Mouse (Mus musculus): ENCODE results near the gene Dnase1l3. TPM values are rescaled to one million over a fixed set of nuclear protein-coding genes. Genes with fewer than 3 reads are reported as not detected.

Gene Dnase1l3
- polyA plus RNA-seq, 1 experiment from 2014 or later = 0.08 TPM

DNA sequence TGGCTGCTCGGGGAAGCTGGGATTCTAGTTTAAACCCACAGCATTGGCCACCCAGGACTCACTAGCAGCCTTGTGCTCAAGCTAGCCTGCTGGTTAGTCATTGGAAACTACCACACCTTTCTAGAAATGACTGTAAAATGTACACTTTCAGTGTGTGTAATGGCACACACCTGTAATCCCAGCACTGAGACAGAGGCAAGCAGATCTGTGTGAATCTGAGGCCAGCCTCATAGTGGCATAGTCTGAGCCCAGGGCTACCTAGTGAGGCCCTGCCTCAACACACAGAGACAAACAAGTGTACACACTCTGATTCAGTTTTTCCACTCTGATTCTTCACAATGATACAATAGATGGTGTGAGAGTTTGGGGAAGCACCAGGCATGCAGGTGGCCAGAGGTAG is 5.0 kb downstream of the Dnase1l3 start:
- Histone ChIP-seq H3K4me2 (ENCODE audit: low read depth, low read length) (no peak overlapping the region), H3K36me3 (replicated peaks; ENCODE audit: control insufficient read depth, insufficient read depth, low read depth, low read length) (no peaks in the 10 kb centered on the region), H3K27ac (replicated peaks; ENCODE audit: low read depth, low read length) (no peak overlapping the region), H3K27me3 (ENCODE audit: control insufficient read depth, insufficient read depth, low read length) (no peaks in the 10 kb centered on the region), H3K9me3 (replicated peaks; ENCODE audit: control insufficient read depth, low read length) (no peaks in the 10 kb centered on the region), H3K4me1 (ENCODE audit: control insufficient read depth, insufficient read depth, low read length) (no peaks in the 10 kb centered on the region), H3K9ac (replicated peaks; ENCODE audit: low read length) (no peak overlapping the region), H3K4me3 (ENCODE audit: low read depth, low read length) (no peak overlapping the region)
- DNase-seq (ENCODE audit: low spot score) = no peak
- ATAC-seq (replicated peaks; ENCODE audit: insufficient number of reproducible peaks, low FRiP score, low TSS enrichment, low read depth) = no peak
- WGBS = 71% methylated on average over 1 of the region's 1 CpGs

DNA sequence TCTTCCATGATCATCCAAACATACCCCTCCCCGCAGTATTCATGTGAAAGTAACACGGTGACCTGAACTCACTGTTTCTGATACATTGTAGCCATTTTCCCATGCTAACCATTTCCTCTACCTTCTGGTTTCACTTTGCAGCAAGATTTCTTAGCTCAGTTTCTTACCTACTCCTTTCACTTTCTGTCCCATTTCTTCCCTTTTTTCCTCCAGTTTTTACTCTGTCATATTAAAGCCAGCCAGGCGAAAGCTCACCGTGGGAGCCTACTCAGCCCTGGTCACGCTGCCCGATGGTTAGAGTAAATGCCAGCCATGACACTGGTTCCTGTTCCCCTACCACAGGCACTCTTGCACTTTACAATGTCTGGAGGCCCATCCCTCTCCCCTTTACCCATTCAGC is 7.5 kb downstream of the Dnase1l3 start:
- Histone ChIP-seq H3K27me3 (ENCODE audit: control insufficient read depth, insufficient read depth, low read length) (no peaks in the 10 kb centered on the region), H3K9me3 (replicated peaks; ENCODE audit: control insufficient read depth, low read length) (no peaks in the 10 kb centered on the region), H3K9ac (replicated peaks; ENCODE audit: low read length) (no peak overlapping the region), H3K4me2 (ENCODE audit: low read depth, low read length) (no peak overlapping the region), H3K36me3 (replicated peaks; ENCODE audit: control insufficient read depth, insufficient read depth, low read depth, low read length) (no peaks in the 10 kb centered on the region), H3K4me3 (ENCODE audit: low read depth, low read length) (no peak overlapping the region), H3K27ac (replicated peaks; ENCODE audit: low read depth, low read length) (no peak overlapping the region), H3K4me1 (ENCODE audit: control insufficient read depth, insufficient read depth, low read length) (no peaks in the 10 kb centered on the region)
- DNase-seq (ENCODE audit: low spot score) (no peak), ATAC-seq (replicated peaks; ENCODE audit: insufficient number of reproducible peaks, low FRiP score, low TSS enrichment, low read depth) (no peak)
- 94% methylated on average over 6 of the region's 6 CpGs for WGBS

DNA sequence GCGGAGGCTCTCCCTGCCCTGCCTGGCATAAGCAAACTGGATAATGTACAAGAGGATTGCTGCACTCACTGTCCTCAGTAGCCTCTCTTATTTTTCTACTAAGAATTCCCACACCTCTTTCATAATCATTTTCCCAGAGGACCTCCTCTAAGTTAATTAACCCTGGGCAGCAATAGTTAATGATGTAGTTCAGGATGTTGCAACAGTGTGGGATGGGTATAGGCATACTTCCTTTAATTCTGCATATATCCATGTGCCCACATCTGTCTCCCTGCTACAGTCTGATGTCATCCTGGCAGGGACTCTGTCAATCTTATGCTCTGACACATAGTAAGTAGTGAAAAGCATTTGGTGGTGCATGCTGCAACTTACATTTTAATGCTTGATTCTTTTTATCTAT is 13.1 kb downstream of the Dnase1l3 start:
- no peak overlapping the region for H3K9ac ChIP-seq (replicated peaks; ENCODE audit: low read length)
- no peak for DNase-seq (ENCODE audit: low spot score)
- H3K27ac ChIP-seq (replicated peaks; ENCODE audit: low read depth, low read length) = no peak overlapping the region
- ATAC-seq (replicated peaks; ENCODE audit: insufficient number of reproducible peaks, low FRiP score, low TSS enrichment, low read depth) = no peak
- no peaks in the 10 kb centered on the region for H3K4me1 ChIP-seq (ENCODE audit: control insufficient read depth, insufficient read depth, low read length)
- no peaks in the 10 kb centered on the region for H3K9me3 ChIP-seq (replicated peaks; ENCODE audit: control insufficient read depth, low read length)
- no peaks in the 10 kb centered on the region for H3K36me3 ChIP-seq (replicated peaks; ENCODE audit: control insufficient read depth, insufficient read depth, low read depth, low read length)
- H3K4me2 ChIP-seq (ENCODE audit: low read depth, low read length) = no peak overlapping the region
- WGBS = 100% methylated on average over 1 of the region's 1 CpGs
- no peaks in the 10 kb centered on the region for H3K27me3 ChIP-seq (ENCODE audit: control insufficient read depth, insufficient read depth, low read length)
- no peak overlapping the region for H3K4me3 ChIP-seq (ENCODE audit: low read depth, low read length)

DNA sequence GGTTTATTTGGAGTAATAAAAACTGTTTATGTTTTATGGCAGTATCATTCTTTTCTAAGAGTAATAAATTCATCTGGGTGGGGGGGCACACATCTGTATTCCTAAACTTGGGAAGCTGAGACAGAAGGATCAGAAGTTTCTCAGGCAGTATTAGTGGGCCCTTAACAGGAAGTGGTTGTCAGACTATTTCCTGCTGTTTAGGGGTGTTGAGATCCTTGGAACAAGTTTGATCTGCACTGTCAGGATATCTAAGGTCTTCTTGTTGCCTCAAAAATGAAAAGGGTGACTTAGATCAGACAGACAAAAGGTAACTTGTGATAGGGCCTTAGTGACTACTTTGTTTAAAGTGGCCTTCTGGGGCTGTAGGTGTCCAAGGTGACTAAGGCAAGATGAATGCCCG is 16.2 kb downstream of the Dnase1l3 start:
- no peak for ATAC-seq (replicated peaks; ENCODE audit: insufficient number of reproducible peaks, low FRiP score, low TSS enrichment, low read depth)

DNA sequence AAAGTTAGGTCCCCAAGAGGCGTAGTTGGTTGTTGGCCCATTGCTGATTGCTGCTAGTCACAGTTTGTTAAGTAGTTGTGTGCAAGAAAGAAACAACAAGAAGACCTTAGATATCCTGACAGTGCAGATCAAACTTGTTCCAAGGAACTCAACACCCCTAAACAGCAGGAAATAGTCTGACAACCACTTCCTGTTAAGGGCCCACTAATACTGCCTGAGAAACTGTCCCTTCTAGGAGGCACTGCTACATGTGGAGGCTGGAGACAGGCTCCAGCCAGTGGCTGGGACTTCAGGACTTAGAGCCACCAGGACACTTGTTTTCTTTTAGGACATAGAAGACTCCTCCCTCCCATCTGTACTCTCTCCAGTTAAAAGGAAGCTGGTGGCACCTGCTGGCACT is 16.9 kb downstream of the Dnase1l3 start:
- Histone ChIP-seq H3K36me3 (replicated peaks; ENCODE audit: control insufficient read depth, insufficient read depth, low read depth, low read length) (no peaks in the 10 kb centered on the region), H3K4me2 (ENCODE audit: low read depth, low read length) (no peak overlapping the region), H3K27ac (replicated peaks; ENCODE audit: low read depth, low read length) (no peak overlapping the region), H3K9me3 (replicated peaks; ENCODE audit: control insufficient read depth, low read length) (no peaks in the 10 kb centered on the region), H3K27me3 (ENCODE audit: control insufficient read depth, insufficient read depth, low read length) (no peaks in the 10 kb centered on the region), H3K4me3 (ENCODE audit: low read depth, low read length) (no peak overlapping the region), H3K9ac (replicated peaks; ENCODE audit: low read length) (no peak overlapping the region), H3K4me1 (ENCODE audit: control insufficient read depth, insufficient read depth, low read length) (no peaks in the 10 kb centered on the region)
- ATAC-seq (replicated peaks; ENCODE audit: insufficient number of reproducible peaks, low FRiP score, low TSS enrichment, low read depth) (no peak), DNase-seq (ENCODE audit: low spot score) (no peak)
- WGBS = 89% methylated on average over 1 of the region's 1 CpGs

More for the DNA sequence above, 16.2 kb downstream of the Dnase1l3 start:
- H3K4me3 ChIP-seq (ENCODE audit: low read depth, low read length) = no peak overlapping the region
- H3K4me2 ChIP-seq (ENCODE audit: low read depth, low read length) = no peak overlapping the region
- H3K9ac ChIP-seq (replicated peaks; ENCODE audit: low read length) = no peak overlapping the region
- no peak overlapping the region for H3K27ac ChIP-seq (replicated peaks; ENCODE audit: low read depth, low read length)
- no peaks in the 10 kb centered on the region for H3K27me3 ChIP-seq (ENCODE audit: control insufficient read depth, insufficient read depth, low read length)
- no peak for DNase-seq (ENCODE audit: low spot score)
- no peaks in the 10 kb centered on the region for H3K9me3 ChIP-seq (replicated peaks; ENCODE audit: control insufficient read depth, low read length)
- no peaks in the 10 kb centered on the region for H3K4me1 ChIP-seq (ENCODE audit: control insufficient read depth, insufficient read depth, low read length)
- no peaks in the 10 kb centered on the region for H3K36me3 ChIP-seq (replicated peaks; ENCODE audit: control insufficient read depth, insufficient read depth, low read depth, low read length)
- WGBS = 78% methylated on average over 1 of the region's 1 CpGs

DNA sequence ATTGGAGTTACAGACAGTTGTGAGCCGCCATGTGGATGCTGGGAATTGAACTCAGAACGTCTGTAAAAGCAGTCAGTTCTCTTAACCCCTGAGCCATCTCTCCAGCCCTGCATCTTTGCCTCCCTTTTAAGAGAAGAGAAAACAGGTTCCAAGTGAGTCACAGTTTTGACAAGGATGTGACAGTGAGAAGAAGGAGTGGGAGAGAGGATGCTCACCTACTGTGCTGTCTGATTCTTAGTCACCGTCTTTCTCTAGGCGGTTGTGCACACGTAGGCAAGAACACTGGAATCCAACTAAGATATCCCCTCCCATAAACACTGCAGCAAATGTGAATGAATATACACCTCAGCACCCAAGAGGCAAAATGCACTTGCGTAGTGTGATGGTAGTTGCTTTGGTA is 19.2 kb downstream of the Dnase1l3 start:
- Histone ChIP-seq H3K9ac (replicated peaks; ENCODE audit: low read length) (no peak overlapping the region), H3K4me2 (ENCODE audit: low read depth, low read length) (no peak overlapping the region), H3K36me3 (replicated peaks; ENCODE audit: control insufficient read depth, insufficient read depth, low read depth, low read length) (no peaks in the 10 kb centered on the region), H3K27me3 (ENCODE audit: control insufficient read depth, insufficient read depth, low read length) (no peaks in the 10 kb centered on the region), H3K4me3 (ENCODE audit: low read depth, low read length) (no peak overlapping the region), H3K27ac (replicated peaks; ENCODE audit: low read depth, low read length) (no peak overlapping the region), H3K9me3 (replicated peaks; ENCODE audit: control insufficient read depth, low read length) (no peaks in the 10 kb centered on the region), H3K4me1 (ENCODE audit: control insufficient read depth, insufficient read depth, low read length) (no peaks in the 10 kb centered on the region)
- ATAC-seq (replicated peaks; ENCODE audit: insufficient number of reproducible peaks, low FRiP score, low TSS enrichment, low read depth) (no peak), DNase-seq (ENCODE audit: low spot score) (no peak)
- 81% methylated on average over 6 of the region's 6 CpGs for WGBS

DNA sequence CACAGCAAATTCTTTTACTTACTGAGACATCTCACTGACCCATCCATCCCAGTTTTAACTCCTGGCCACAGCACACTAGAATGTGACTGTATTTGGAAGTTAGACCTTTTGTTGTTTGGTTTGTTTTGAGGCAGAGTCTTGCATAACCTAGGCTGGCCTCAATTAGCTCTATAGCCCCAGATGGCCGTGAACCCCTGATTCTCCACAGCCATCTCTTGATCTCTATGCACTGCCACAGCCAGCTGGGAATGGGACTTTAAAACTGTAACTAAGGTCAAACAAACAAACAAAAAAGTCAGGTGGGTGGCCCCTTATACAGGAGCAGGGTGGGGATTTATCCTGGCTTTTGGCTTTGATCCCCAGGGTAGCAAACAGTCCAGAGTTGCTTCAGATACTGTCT is 19.7 kb downstream of the Dnase1l3 start:
- Histone ChIP-seq H3K9me3 (replicated peaks; ENCODE audit: control insufficient read depth, low read length) (no peaks in the 10 kb centered on the region), H3K4me3 (ENCODE audit: low read depth, low read length) (no peak overlapping the region), H3K4me1 (ENCODE audit: control insufficient read depth, insufficient read depth, low read length) (no peaks in the 10 kb centered on the region), H3K27ac (replicated peaks; ENCODE audit: low read depth, low read length) (no peak overlapping the region), H3K9ac (replicated peaks; ENCODE audit: low read length) (no peak overlapping the region), H3K36me3 (replicated peaks; ENCODE audit: control insufficient read depth, insufficient read depth, low read depth, low read length) (no peaks in the 10 kb centered on the region), H3K4me2 (ENCODE audit: low read depth, low read length) (no peak overlapping the region), H3K27me3 (ENCODE audit: control insufficient read depth, insufficient read depth, low read length) (no peaks in the 10 kb centered on the region)
- WGBS = 78% methylated on average over 1 of the region's 1 CpGs
- no peak for DNase-seq (ENCODE audit: low spot score)
- no peak for ATAC-seq (replicated peaks; ENCODE audit: insufficient number of reproducible peaks, low FRiP score, low TSS enrichment, low read depth)

DNA sequence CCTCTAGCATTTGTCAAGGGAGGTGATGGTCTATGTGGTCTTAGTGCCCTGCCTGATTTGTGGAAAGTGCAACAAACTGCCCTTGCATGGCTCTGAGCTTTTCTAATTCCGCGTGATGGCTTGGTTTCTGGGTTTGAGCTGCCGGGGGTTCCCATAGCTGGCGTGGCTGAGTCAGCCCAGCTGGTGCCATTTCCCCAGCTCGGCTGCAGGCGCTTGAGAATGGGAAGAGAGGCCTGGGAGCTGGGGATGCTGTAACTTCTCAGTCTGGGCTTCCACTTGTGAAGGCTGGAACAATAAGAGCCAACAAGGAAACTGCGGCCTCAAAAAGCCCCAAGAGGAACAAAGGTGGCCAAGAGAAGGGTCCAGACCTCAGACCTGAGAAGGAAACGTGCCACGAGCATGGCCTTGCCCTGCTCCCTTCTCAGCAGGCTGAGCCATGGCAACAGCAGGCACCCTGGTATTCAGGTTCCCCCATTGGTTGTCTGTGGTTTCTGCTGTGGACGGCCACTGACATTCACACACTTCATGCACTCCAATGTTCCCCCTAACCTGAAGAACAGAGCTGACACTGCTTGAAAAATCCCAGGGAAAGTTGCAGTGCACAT is 22.4 kb downstream of the Dnase1l3 start:
- WGBS = 69% methylated on average over 10 of the region's 10 CpGs
- H3K9ac ChIP-seq (replicated peaks; ENCODE audit: low read length) = no peak overlapping the region
- H3K4me2 ChIP-seq (ENCODE audit: low read depth, low read length) = no peak overlapping the region
- no peak overlapping the region for H3K27ac ChIP-seq (replicated peaks; ENCODE audit: low read depth, low read length)
- H3K27me3 ChIP-seq (ENCODE audit: control insufficient read depth, insufficient read depth, low read length) = no peaks in the 10 kb centered on the region
- no peaks in the 10 kb centered on the region for H3K9me3 ChIP-seq (replicated peaks; ENCODE audit: control insufficient read depth, low read length)
- no peaks in the 10 kb centered on the region for H3K4me1 ChIP-seq (ENCODE audit: control insufficient read depth, insufficient read depth, low read length)
- ATAC-seq (replicated peaks; ENCODE audit: insufficient number of reproducible peaks, low FRiP score, low TSS enrichment, low read depth) (no peak), DNase-seq (ENCODE audit: low spot score) (no peak)
- H3K36me3 ChIP-seq (replicated peaks; ENCODE audit: control insufficient read depth, insufficient read depth, low read depth, low read length) = no peaks in the 10 kb centered on the region
- no peak overlapping the region for H3K4me3 ChIP-seq (ENCODE audit: low read depth, low read length)

All from embryonic facial prominence, embryonic 11.5 days (tissue).